Mouse (Mus musculus) heart, postnatal 0 days (tissue): Measurements from ENCODE around the gene Lrrc3. TPM values are rescaled to one million over a fixed set of nuclear protein-coding genes. Genes with fewer than 3 reads are reported as not detected.
A peak's percentile ranks its signal among the peaks of the same experiment; 100 is the strongest.

Source experiments
- ATAC-seq: fragments of 200-750 bp; cut with Nextera tagmentation; 2 replicates; pipeline ENCODE4 v1.8.0; 2017; ENCODE audit warnings: low read depth, moderate number of reproducible peaks, moderate library complexity; ENCODE audit not compliant: insufficient read depth
- DNase-seq: peaks from one replicate; pipeline ENCODE4 v3.0.0-alpha.2; 2016; ENCODE audit warnings: low spot score
- H3K27ac ChIP-seq: fragments of 300-500 bp; sonication (generic); 2 replicates; pipeline ENCODE4 v1.5.1; 2014; ENCODE audit warnings: low read depth, mild to moderate bottlenecking
- H3K27me3 ChIP-seq: fragments of 300-500 bp; sonication (generic); 2 replicates; pipeline ENCODE4 v1.6.1; 2014; ENCODE audit warnings: low read length, mixed read lengths; ENCODE audit not compliant: control insufficient read depth, insufficient read depth
- H3K36me3 ChIP-seq: fragments of 300-500 bp; sonication (generic); replicated peaks from 2 replicates; pipeline ENCODE4 v1.6.1; 2014; ENCODE audit warnings: low read length, mixed read lengths; ENCODE audit not compliant: control insufficient read depth, insufficient read depth
- H3K4me1 ChIP-seq: fragments of 300-500 bp; sonication (generic); 2 replicates; pipeline ENCODE4 v1.6.1; 2014; ENCODE audit warnings: antibody characterized with exemption; ENCODE audit not compliant: control insufficient read depth, insufficient read depth
- H3K4me2 ChIP-seq: fragments of 300-500 bp; sonication (generic); 2 replicates; pipeline ENCODE4 v1.6.1; 2014; ENCODE audit warnings: low read depth, mild to moderate bottlenecking, low read length, moderate library complexity
- H3K4me3 ChIP-seq: fragments of 300-500 bp; sonication (generic); 2 replicates; pipeline ENCODE4 v1.5.1; 2014; ENCODE audit warnings: low read depth, low read length
- H3K9ac ChIP-seq: fragments of 300-500 bp; sonication (generic); replicated peaks from 2 replicates; pipeline ENCODE4 v1.6.1; 2014; ENCODE audit warnings: low read depth, low read length, mixed read lengths
- H3K9me3 ChIP-seq: fragments of 300-500 bp; sonication (generic); replicated peaks from 2 replicates; pipeline ENCODE4 v1.6.1; 2016; ENCODE audit warnings: low read length; ENCODE audit not compliant: control insufficient read depth
- CTCF ChIP-seq: IDR thresholded peaks from 2 replicates; pipeline ENCODE4 v1.5.1; 2016; ENCODE audit warnings: antibody characterized with exemption, control low read depth, low read depth
- EP300 ChIP-seq: IDR thresholded peaks from 2 replicates; pipeline ENCODE4 v1.6.1; 2016; ENCODE audit warnings: antibody characterized with exemption, low read depth
- WGBS: fragments of 180-500 bp; shearing (Covaris S2); extraction: QIAGEN DNeasy Blood & Tissue Kit; methylation state at CpG from one replicate; pipeline ENCODE4 v1.1.7; 2014; 5-methylcytosine and 5-hydroxymethylcytosine counted together
- polyA plus RNA-seq: library from polyadenylated mRNA; unstranded; fragments of >200 nt; fragmentation: Nextera tagmentation; extraction: Ambion mirVana; gene quantifications from 2 replicates; pipeline ENCODE4 v1.2.1, GENCODE M21; 2015
- total RNA-seq: library from RNA; depleted of rRNA; stranded (reverse); fragments of >200 nt; gene quantifications from 2 replicates; pipeline ENCODE4 v1.2.3, GENCODE M21; 2014; ENCODE audit warnings: low replicate concordance

The Lrrc3 gene
- total and polyA plus RNA-seq, 2 experiments from 2014 or later: 0.63 to 2.5 TPM

DNA sequence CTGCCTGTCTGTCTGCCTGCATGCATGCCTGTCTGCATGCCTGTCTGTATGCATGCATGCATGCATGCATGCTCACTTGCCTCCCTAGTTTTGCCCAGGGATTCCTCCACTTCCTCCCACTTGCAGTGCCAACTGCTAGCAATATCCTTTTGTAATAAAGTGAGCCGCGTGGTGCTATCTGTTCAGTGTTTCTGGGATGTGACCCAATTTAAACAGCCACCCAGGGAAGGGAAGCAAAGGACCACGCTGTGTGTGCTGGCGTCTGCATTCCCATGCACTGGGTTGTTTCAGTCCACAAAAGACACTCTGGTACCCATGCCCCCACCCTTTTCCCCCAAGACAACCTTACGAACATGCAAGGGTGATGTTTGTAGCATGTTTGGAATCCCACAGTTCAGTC lies 18.7 kb upstream of the Lrrc3 start:
- Histone ChIP-seq H3K4me3 (no peak overlapping the region), H3K9me3 (no peaks in the 10 kb centered on the region), H3K27ac (no peak overlapping the region), H3K4me1 (no peaks in the 10 kb centered on the region), H3K9ac (no peak overlapping the region), H3K27me3 (no peaks in the 10 kb centered on the region), H3K4me2 (no peak overlapping the region), H3K36me3 (no peaks in the 10 kb centered on the region)
- TF ChIP-seq CTCF (no peak), EP300 (no peak)
- 43% methylated on average over 5 of the region's 5 CpGs for WGBS
- ATAC-seq: no peak
- DNase-seq: no peak

DNA sequence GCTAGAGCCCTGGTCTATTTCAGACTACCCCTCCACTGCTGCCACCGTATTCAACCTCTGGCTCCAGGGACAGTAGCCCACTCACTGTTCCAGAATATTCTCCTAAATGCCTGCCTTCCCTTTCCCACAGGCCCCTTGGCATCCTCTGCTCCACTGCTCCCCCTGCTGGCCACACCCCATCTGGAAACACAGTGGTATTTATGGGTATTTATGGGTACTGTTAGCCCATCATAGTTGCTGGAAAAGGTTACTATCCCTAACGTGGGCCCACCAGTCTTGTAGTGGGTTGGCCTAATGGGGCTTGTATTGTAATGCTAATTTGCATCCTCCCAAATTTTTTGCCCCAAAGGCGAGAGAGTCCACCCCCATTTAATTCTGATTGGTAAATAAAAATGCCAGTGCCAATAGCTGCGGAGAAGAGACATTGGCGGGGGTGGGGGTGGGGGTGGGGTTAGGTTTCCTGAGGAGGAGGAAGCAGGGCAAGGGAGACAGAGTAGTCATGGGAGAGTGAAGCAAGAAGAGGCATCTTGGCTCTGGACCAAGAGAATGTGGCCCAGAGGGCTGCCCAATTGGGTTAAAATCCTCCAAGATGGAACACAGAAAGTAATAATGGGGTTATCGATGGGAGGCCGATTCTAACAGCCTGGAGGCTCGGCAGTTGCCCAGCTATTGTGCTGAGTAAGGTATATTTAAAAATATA lies 14.4 kb upstream of the Lrrc3 start:
- TF ChIP-seq CTCF: peak; percentile 77
- no peak for TF ChIP-seq EP300
- no peaks in the 10 kb centered on the region for H3K9me3 ChIP-seq
- 0 out of 2 replicates have a peak, but pooled peaks cover 5% of the 10 kb centered on the region for H3K4me1 ChIP-seq
- no peak overlapping the region for H3K27ac ChIP-seq
- no peak overlapping the region for H3K4me3 ChIP-seq
- WGBS: 68% methylated on average over 8 of the region's 8 CpGs
- ATAC-seq: no peak
- H3K9ac ChIP-seq: no peak overlapping the region
- H3K36me3 ChIP-seq: no peaks in the 10 kb centered on the region
- H3K4me2 ChIP-seq: no peak overlapping the region
- no peak for DNase-seq
- no peaks in the 10 kb centered on the region for H3K27me3 ChIP-seq

DNA sequence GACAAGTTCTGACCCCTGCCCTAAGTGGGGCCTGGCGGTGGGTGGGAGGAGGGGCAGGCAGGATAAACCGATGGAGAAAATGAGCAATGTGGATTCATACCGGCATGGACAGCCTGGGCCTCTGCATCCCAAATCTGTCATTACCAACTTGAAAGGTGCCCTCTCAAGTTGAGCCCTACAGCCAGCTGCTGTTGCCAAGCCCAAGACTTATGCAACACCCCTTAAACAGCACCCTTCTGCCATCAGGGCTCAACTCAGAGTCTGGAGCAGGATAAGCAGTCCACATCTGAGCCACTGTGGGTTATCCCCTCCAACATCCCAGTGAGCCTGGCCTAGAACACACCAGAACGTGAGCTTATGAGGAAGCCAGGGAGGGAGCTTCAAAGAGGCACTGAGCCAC lies 11.0 kb upstream of the Lrrc3 start:
- no peak overlapping the region for H3K9ac ChIP-seq
- DNase-seq: no peak
- H3K36me3 ChIP-seq: no peaks in the 10 kb centered on the region

DNA sequence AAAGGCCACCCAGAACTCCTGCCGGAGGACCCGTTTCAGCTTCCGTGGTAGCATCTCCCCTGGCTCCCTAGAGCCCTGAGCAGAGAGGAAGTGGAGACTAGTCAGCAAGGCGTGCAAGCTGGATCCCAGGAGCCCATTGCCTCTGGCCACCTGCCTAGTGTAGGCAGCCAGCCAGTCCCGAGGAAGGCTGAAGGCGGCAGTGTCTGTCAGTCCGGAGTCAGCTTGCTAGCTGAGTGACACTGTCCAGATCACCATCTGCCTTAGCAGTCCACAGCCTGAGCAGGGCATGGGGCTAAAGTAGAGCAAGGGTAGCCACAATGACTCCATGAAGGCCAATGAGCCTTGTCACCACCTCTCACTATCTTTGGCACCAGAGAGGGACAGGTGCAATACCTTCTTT lies 10.3 kb upstream of the Lrrc3 start:
- H3K36me3 ChIP-seq: no peaks in the 10 kb centered on the region
- DNase-seq: peak; percentile 65
- no peak overlapping the region for H3K9ac ChIP-seq
- 11% methylated on average over 7 of the region's 7 CpGs for WGBS
- 0 out of 2 replicates have a peak, but pooled peaks cover 5% of the 10 kb centered on the region for H3K4me1 ChIP-seq
- no peak overlapping the region for H3K4me3 ChIP-seq
- no peak overlapping the region for H3K4me2 ChIP-seq
- 0 out of 2 replicates have a peak, but pooled peaks cover 6% of the 10 kb centered on the region for H3K27me3 ChIP-seq
- peak; percentile 94 for ATAC-seq
- peak overlapping the region; percentile 36; the same call in 1 of the 2 replicates for H3K27ac ChIP-seq
- TF ChIP-seq EP300: peak; percentile 91
- TF ChIP-seq CTCF: no peak
- 0 out of 2 replicates have a peak, but pooled peaks cover 5% of the 10 kb centered on the region for H3K9me3 ChIP-seq

More for the DNA sequence above, 11.0 kb upstream of the Lrrc3 start:
- no peak for TF ChIP-seq CTCF
- TF ChIP-seq EP300: no peak
- no peak for ATAC-seq
- 59% methylated on average over 4 of the region's 4 CpGs for WGBS
- Histone ChIP-seq H3K4me3 (no peak overlapping the region), H3K4me2 (no peak overlapping the region), H3K27ac (no peak overlapping the region), H3K9me3 (no peaks in the 10 kb centered on the region), H3K4me1 (0 out of 2 replicates have a peak, but pooled peaks cover 5% of the 10 kb centered on the region), H3K27me3 (0 out of 2 replicates have a peak, but pooled peaks cover 6% of the 10 kb centered on the region)

DNA sequence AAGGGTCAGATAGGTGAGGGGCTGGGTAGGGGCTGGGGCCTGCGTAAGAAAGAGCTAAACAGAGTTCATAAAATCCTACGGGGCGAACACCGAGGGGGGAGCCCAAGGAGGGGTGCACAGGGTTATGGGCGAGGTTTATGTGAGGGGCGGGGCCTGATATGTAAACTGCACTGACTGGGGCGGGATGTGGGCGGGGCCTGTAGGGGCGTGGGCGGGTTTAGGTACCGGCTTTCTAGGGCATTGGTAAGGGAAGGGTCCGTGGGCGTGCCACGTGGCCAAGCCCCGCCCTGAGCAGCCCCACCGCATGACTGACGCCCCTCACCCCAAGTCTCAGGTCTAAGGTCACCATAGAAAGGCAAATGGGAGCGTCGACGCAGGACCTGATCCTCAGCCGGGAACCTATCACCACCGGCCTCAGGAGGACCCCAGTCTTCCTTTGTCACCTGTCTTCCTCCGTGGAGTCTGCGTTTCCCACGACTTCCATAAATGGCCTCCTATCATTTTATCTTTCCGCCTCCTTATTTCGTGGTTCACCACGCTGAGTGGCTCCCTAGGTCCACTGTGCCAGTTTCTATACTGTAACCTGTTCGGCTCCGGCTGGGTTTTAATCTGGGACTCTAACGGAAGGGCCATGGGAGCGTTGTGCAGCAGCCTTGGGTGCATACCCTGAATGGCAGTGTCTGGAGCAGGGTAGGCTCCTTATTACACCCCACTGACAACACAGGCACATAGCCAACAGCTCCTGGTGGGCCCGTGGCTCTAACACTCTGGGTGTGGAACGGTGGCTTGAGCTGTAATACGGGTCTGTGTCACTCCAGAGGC lies 769 bp upstream of the Lrrc3 start:
- DNase-seq: no peak
- peak overlapping the region; percentile 98 for H3K4me2 ChIP-seq
- no peaks in the 10 kb centered on the region for H3K36me3 ChIP-seq
- TF ChIP-seq EP300 (no peak), CTCF (no peak)
- peak overlapping the region; percentile 59 for H3K4me3 ChIP-seq
- WGBS: 10% methylated on average over 35 of the region's 35 CpGs
- H3K4me1 ChIP-seq: 0 out of 2 replicates have a peak, but pooled peaks cover 6% of the 10 kb centered on the region
- H3K9ac ChIP-seq: peak overlapping the region; percentile 37; the same call in 1 of the 2 replicates
- H3K27me3 ChIP-seq: peaks cover 24% of the 10 kb centered on the region
- ATAC-seq: peak; percentile 56
- H3K27ac ChIP-seq: no peak overlapping the region
- H3K9me3 ChIP-seq: 0 out of 2 replicates have a peak, but pooled peaks cover 16% of the 10 kb centered on the region
